Mouse (Mus musculus) midbrain, embryonic 10.5 days (tissue): ENCODE measurements around the gene Ift52. TPM values are rescaled to one million over a fixed set of nuclear protein-coding genes. Genes with fewer than 3 reads are reported as not detected.

Source experiments
- DNase-seq: peaks from one replicate; pipeline ENCODE4 v3.0.0-alpha.2; 2017; ENCODE audit warnings: low spot score
- H3K27ac ChIP-seq: fragments of 300-500 bp; sonication (generic); replicated peaks from 2 replicates; pipeline ENCODE4 v1.5.1; 2016; ENCODE audit warnings: mild to moderate bottlenecking
- H3K27me3 ChIP-seq: fragments of 300-500 bp; sonication (generic); 2 replicates; pipeline ENCODE4 v1.6.1; 2016; ENCODE audit warnings: low read depth, mild to moderate bottlenecking; ENCODE audit not compliant: poor library complexity, severe bottlenecking
- H3K36me3 ChIP-seq: fragments of 300-500 bp; sonication (generic); 2 replicates; pipeline ENCODE4 v1.6.1; 2016; ENCODE audit warnings: mild to moderate bottlenecking, moderate library complexity
- H3K4me1 ChIP-seq: fragments of 300-500 bp; sonication (generic); 2 replicates; pipeline ENCODE4 v1.6.1; 2016
- H3K4me3 ChIP-seq: fragments of 300-500 bp; sonication (generic); 2 replicates; pipeline ENCODE4 v1.5.1; 2016; ENCODE audit warnings: mild to moderate bottlenecking, moderate library complexity
- H3K9me3 ChIP-seq: fragments of 300-500 bp; sonication (generic); replicated peaks from 2 replicates; pipeline ENCODE4 v1.6.1; 2016; ENCODE audit warnings: mild to moderate bottlenecking
- WGBS: fragments of 180-500 bp; shearing (Covaris S2); methylation state at CpG from one replicate; pipeline ENCODE4 v1.1.7; 2016; 5-methylcytosine and 5-hydroxymethylcytosine counted together
- microRNA-seq: library from miRNA; unstranded; fragments of <30 nt; microRNA quantifications from one replicate; pipeline ENCODE4, GENCODE M21; 2017
- polyA plus RNA-seq: library from polyadenylated mRNA; unstranded; fragments of >200 nt; fragmentation: Nextera tagmentation; extraction: Ambion mirVana; gene quantifications from 2 replicates; pipeline ENCODE4 v1.2.1, GENCODE M21; 2016

Ift52 gene
- polyA plus RNA-seq, 1 experiment from 2014 or later: 56.2 TPM

- no peaks in the 10 kb centered on the region for H3K9me3 ChIP-seq
- no peak within 1 kb of the TSS for H3K4me3 ChIP-seq
- no peaks in the 10 kb centered on the region for H3K4me1 ChIP-seq
- peaks cover 22% of the 10 kb centered on the region for H3K36me3 ChIP-seq
- no peak for DNase-seq
- no peaks in the 10 kb centered on the region for H3K27me3 ChIP-seq
- H3K27ac ChIP-seq: no peak within 1 kb of the TSS
- WGBS: 89% methylated on average over 9 of the region's 9 CpGs
These were observed 70.6 kb downstream of the Ift52 start, which contains the start of gene Gtsf1l for GRCm38 (mm10) chr2:163087728-163088127. Gene Gtsf1l, minus strand, starts transcription at chr2:163087855.

GRCm38 (mm10) chr2:163089475-163090123, 72.4 kb downstream of the Ift52 start:
- no peaks in the 10 kb centered on the region for H3K4me1 ChIP-seq
- H3K27me3 ChIP-seq: no peaks in the 10 kb centered on the region
- H3K27ac ChIP-seq: no peak overlapping the region
- H3K36me3 ChIP-seq: peaks cover 7% of the 10 kb centered on the region
- H3K9me3 ChIP-seq: no peaks in the 10 kb centered on the region
- no peak overlapping the region for H3K4me3 ChIP-seq
- DNase-seq: no peak
- WGBS: 79% methylated on average over 5 of the region's 5 CpGs

DNA sequence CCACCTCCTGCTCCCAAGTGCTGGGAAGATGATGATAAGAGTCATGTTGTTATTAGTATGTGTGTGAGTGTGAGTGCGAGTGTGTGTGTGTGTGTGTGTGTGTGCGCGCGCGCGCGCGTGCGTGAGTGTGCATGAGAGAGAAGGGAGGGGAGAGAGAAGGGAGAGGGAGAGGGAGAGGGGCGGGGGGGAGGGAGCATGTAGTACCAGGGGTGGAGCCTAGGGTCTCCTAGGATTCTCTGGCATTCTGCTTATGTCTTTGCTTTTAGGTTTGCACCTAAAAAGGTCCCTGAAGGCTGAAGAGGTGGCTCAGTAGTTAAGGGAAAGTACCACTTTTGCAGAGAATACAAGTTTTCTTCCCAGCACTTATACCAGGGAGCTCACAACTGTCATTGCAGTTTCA, 77.8 kb downstream of the Ift52 start:
- Histone ChIP-seq H3K4me3 (no peak overlapping the region), H3K4me1 (peaks cover 17% of the 10 kb centered on the region), H3K36me3 (no peaks in the 10 kb centered on the region), H3K27ac (no peak overlapping the region), H3K27me3 (0 out of 2 replicates have a peak, but pooled peaks cover 9% of the 10 kb centered on the region), H3K9me3 (no peaks in the 10 kb centered on the region)
- WGBS: 95% methylated on average over 10 of the region's 10 CpGs
- DNase-seq: no peak

Small RNA genes within 50 kb of the gene (microRNA-seq; reads per million reads assigned to microRNA genes)
- gene Gm22174: not detected
- gene Mir7003: 1.2 reads per million

Other genes with a start within 250 kb of the Ift52 start
- gene Srsf6, start 85.8 kb upstream of the Ift52 start, polyA plus RNA-seq: 267 and 269 TPM in 2 replicates
- gene L3mbtl1, start 73.9 kb upstream of the Ift52 start, polyA plus RNA-seq: 0.15 and 0.23 TPM in 2 replicates
- gene Sgk2, start 30.0 kb upstream of the Ift52 start, polyA plus RNA-seq: not detected in 2 replicates
- 48.9 and 57.5 TPM in 2 replicates for gene Mybl2, start 37.3 kb downstream of the Ift52 start, polyA plus RNA-seq
- gene Gtsf1l, start 70.5 kb downstream of the Ift52 start, polyA plus RNA-seq: not detected in 2 replicates
- gene Tox2, start 185.8 kb downstream of the Ift52 start, polyA plus RNA-seq: 45.5 and 52.3 TPM in 2 replicates